Mouse (Mus musculus) heart, embryonic 16.5 days (tissue): Measurements from ENCODE around the gene Igf1r. TPM values are rescaled to one million over a fixed set of nuclear protein-coding genes. Genes with fewer than 3 reads are reported as not detected.

Source experiments
- ATAC-seq: fragments of 200-750 bp; cut with Nextera tagmentation; replicated peaks from 2 replicates; pipeline ENCODE4 v1.8.0; 2017; ENCODE audit warnings: moderate number of reproducible peaks; ENCODE audit not compliant: insufficient read depth, low FRiP score; ENCODE audit errors: extremely low read depth
- H3K27ac ChIP-seq: fragments of 300-500 bp; sonication (generic); 2 replicates; pipeline ENCODE4 v1.5.1; 2014; ENCODE audit warnings: mild to moderate bottlenecking, low read length, control low read depth, moderate library complexity
- H3K27me3 ChIP-seq: fragments of 300-500 bp; sonication (generic); 2 replicates; pipeline ENCODE4 v1.6.1; 2014; ENCODE audit warnings: low read length, mixed read lengths; ENCODE audit not compliant: control insufficient read depth, insufficient read depth
- H3K36me3 ChIP-seq: fragments of 300-500 bp; sonication (generic); 2 replicates; pipeline ENCODE4 v1.6.1; 2014; ENCODE audit not compliant: control insufficient read depth, insufficient read depth
- H3K4me1 ChIP-seq: fragments of 300-500 bp; sonication (generic); 2 replicates; pipeline ENCODE4 v1.6.1; 2014; ENCODE audit warnings: low read length, mixed read lengths; ENCODE audit not compliant: control insufficient read depth, insufficient read depth
- H3K4me2 ChIP-seq: fragments of 300-500 bp; sonication (generic); 2 replicates; pipeline ENCODE4 v1.6.1; 2014; ENCODE audit warnings: low read depth, mild to moderate bottlenecking, control low read depth, low read length
- H3K4me3 ChIP-seq: fragments of 300-500 bp; sonication (generic); 2 replicates; pipeline ENCODE4 v1.5.1; 2014; ENCODE audit warnings: mild to moderate bottlenecking, control low read depth, low read length
- H3K9ac ChIP-seq: fragments of 300-500 bp; sonication (generic); 2 replicates; pipeline ENCODE4 v1.6.1; 2014; ENCODE audit warnings: low read length, control low read depth
- H3K9me3 ChIP-seq: fragments of 300-500 bp; sonication (generic); replicated peaks from 2 replicates; pipeline ENCODE4 v1.6.1; 2016; ENCODE audit warnings: low read length; ENCODE audit not compliant: control insufficient read depth
- WGBS: fragments of 180-500 bp; shearing (Covaris S2); extraction: QIAGEN DNeasy Blood & Tissue Kit; methylation state at CpG from one replicate; pipeline ENCODE4 v1.1.7; 2014; 5-methylcytosine and 5-hydroxymethylcytosine counted together
- polyA plus RNA-seq: library from polyadenylated mRNA; unstranded; fragments of >200 nt; fragmentation: Nextera tagmentation; extraction: Ambion mirVana; gene quantifications from 2 replicates; pipeline ENCODE4 v1.2.1, GENCODE M21; 2015

The Igf1r gene
- polyA plus RNA-seq, 1 experiment from 2014 or later, result 16.4 TPM

DNA sequence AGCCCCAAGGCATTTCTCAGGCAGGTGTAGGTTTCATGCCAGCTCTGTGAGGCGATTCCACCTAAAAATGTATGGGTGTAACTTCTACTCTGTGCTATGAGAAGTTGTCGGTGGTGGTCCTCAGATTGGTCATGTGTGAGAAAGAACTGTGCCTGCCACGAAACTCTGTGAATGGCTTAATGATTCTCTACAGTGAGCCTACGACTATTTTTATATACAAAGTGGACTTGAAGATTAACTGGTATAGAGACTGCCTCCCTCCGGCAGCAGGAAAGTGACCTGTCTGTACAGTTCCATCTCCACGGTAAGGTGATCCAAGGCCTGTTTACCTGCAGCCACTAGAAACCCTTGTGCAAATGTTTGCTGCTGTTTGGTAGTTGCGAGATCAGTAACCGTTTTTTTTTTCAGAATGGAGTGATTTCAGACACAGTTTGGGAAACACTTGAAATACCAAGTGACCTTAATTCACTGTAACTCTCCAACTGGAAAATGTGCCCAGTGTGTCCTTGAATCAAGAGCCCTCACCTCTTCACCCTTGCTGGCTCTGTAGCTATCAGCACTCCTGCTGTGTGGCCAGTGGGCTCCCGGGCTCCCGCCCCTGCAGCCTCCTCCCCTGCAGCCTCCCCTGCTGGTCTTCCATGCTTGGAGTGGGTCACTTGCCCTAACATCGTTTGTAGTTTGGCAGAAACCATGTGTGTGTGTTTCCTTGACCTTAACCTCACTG lies 127.7 kb downstream of the Igf1r start:
- 38% methylated on average over 11 of the region's 11 CpGs for WGBS
- Histone ChIP-seq H3K27me3 (no peaks in the 10 kb centered on the region), H3K4me2 (0 out of 2 replicates have a peak overlapping the region, but pooled peaks have one; percentile 21), H3K27ac (peak overlapping the region; percentile 82), H3K36me3 (no peaks in the 10 kb centered on the region), H3K9ac (peak overlapping the region; percentile 15; the same call in 1 of the 2 replicates), H3K9me3 (no peaks in the 10 kb centered on the region), H3K4me3 (no peak overlapping the region), H3K4me1 (peaks cover 55% of the 10 kb centered on the region)
- ATAC-seq, result peak; percentile 58; the same call in 1 of the 2 replicates

DNA sequence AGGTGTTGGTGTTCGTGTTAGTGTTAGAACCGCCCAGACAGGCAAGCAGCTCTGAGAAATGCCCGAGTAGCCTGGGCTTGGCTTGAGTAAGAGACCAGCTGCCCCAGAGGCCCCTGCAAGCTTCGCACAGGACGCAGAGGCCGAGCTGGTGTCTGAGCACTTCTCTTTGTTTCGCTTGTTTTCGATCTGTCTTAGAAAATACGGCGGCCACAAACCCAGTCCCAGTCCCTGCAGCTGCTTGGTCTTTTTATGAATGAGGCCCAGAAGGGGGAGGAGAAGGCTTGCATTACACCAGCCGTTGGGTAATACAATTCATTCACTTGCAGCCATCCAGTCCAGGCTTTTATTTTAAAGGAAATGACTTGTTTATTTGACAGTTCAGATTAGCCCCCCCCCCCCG lies 132.7 kb downstream of the Igf1r start:
- Histone ChIP-seq H3K9me3 (no peaks in the 10 kb centered on the region), H3K36me3 (no peaks in the 10 kb centered on the region), H3K4me3 (peak overlapping the region; percentile 19; the same call in 1 of the 2 replicates), H3K27me3 (no peaks in the 10 kb centered on the region), H3K27ac (peak overlapping the region; percentile 77), H3K4me2 (peak overlapping the region; percentile 58), H3K9ac (peak overlapping the region; percentile 67), H3K4me1 (peaks cover 46% of the 10 kb centered on the region)
- WGBS, result 5% methylated on average over 12 of the region's 12 CpGs
- ATAC-seq, result peak; percentile 74

DNA sequence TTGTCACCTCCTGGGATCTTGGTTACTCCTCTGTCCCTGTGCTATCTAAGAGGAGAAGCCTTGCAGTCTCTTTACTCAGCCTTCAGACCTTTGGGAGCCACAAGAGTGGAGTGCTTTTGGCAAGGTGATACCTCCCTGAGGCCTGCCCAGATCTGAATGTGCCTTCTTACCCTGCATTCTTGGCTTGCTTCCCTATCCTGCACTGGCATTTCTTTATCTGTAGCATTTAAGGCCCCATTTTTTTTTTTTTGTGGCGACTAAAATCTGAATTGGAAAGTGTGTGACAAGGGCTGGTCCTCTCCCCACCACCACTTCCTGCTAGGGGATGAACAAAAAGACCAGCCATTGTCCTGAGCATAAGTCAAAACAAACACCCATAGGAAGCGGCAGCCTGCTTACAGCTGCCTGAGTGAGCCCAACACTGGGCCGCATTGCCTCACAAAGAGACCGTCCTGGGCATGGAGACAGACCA lies 133.3 kb downstream of the Igf1r start:
- no peaks in the 10 kb centered on the region for H3K9me3 ChIP-seq
- no peaks in the 10 kb centered on the region for H3K36me3 ChIP-seq
- peak overlapping the region; percentile 27; the same call in 1 of the 2 replicates for H3K9ac ChIP-seq
- WGBS, result 44% methylated on average over 4 of the region's 4 CpGs
- H3K27ac ChIP-seq, result peak overlapping the region; percentile 77
- ATAC-seq, result peak; percentile 56
- no peaks in the 10 kb centered on the region for H3K27me3 ChIP-seq
- peak overlapping the region; percentile 58 for H3K4me2 ChIP-seq
- H3K4me3 ChIP-seq, result no peak overlapping the region
- peaks cover 41% of the 10 kb centered on the region for H3K4me1 ChIP-seq

DNA sequence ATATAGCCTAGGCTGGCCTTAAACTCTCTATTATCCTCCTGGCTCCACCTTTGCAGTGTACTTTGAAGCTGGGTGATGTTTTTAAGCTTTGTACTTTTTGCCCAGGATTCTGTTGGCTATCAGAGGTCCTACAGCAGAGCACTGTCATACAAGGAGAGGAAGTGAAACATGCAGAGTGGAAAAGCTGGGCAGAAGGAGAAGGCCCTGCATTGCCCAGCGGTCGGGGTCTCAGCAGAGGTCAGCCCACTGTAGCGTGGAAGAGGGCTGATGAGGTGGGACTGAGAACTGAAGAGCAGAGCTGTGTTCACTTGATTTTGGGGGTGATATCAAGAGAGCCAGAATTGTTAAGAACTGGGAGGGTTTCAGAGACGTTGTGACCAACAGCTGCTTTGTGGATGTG lies 134.9 kb downstream of the Igf1r start:
- Histone ChIP-seq H3K9ac (no peak overlapping the region), H3K4me1 (peaks cover 38% of the 10 kb centered on the region), H3K27me3 (no peaks in the 10 kb centered on the region), H3K4me2 (no peak overlapping the region), H3K9me3 (no peaks in the 10 kb centered on the region), H3K27ac (no peak overlapping the region), H3K4me3 (no peak overlapping the region), H3K36me3 (no peaks in the 10 kb centered on the region)
- no peak for ATAC-seq
- WGBS, result 65% methylated on average over 4 of the region's 4 CpGs

GRCm38 (mm10) chr7:68088825-68089224 lies 136.2 kb downstream of the Igf1r start:
- H3K9ac ChIP-seq, result no peak overlapping the region
- no peak overlapping the region for H3K27ac ChIP-seq
- H3K36me3 ChIP-seq, result no peaks in the 10 kb centered on the region
- ATAC-seq, result no peak
- no peak overlapping the region for H3K4me2 ChIP-seq
- peaks cover 29% of the 10 kb centered on the region for H3K4me1 ChIP-seq
- H3K4me3 ChIP-seq, result no peak overlapping the region
- no peaks in the 10 kb centered on the region for H3K9me3 ChIP-seq
- 77% methylated on average over 6 of the region's 6 CpGs for WGBS
- no peaks in the 10 kb centered on the region for H3K27me3 ChIP-seq

DNA sequence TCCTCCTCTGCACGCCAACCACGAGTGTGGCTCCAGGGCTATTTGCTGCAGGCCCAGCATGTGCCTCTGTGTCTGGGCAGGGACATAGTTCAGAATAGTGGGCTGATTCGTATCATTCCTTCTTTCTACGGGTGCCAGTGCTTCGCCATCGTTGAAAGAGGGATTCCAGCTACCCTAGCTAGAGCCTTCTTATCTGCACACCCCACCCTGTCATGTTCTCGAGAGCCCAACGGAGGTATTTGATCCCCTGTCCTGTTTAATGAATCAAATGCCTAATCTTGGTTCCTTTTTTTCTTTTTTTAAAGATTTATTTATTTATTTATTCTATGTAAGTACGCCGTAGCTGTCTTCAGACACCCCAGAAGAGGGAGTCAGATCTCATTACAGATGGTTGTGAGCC lies 137.1 kb downstream of the Igf1r start:
- H3K27me3 ChIP-seq, result no peaks in the 10 kb centered on the region
- no peak overlapping the region for H3K4me3 ChIP-seq
- ATAC-seq, result no peak
- no peak overlapping the region for H3K9ac ChIP-seq
- H3K36me3 ChIP-seq, result no peaks in the 10 kb centered on the region
- no peak overlapping the region for H3K4me2 ChIP-seq
- H3K9me3 ChIP-seq, result no peaks in the 10 kb centered on the region
- H3K27ac ChIP-seq, result no peak overlapping the region
- WGBS, result 62% methylated on average over 10 of the region's 10 CpGs
- H3K4me1 ChIP-seq, result peaks cover 24% of the 10 kb centered on the region

DNA sequence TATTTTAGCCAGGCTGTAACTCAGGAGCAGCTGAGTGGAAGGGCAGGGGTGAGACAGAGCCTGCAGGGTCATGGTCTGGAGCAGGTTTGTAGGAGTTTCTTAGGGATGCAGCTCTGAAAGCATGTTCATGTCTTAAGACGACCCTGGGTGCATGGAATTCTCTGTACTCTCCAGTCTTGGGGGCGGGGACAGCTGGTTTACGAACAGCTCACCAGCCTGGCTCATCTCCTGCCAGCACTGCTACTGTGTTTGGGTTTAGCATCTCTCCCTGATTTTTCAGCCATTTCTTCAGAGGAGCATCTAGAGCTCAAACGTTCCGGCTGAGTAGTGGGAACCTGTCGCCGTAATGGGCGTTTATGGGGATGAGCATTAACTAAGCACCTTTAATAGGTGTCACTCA lies 137.9 kb downstream of the Igf1r start:
- H3K4me1 ChIP-seq, result peaks cover 17% of the 10 kb centered on the region
- no peak overlapping the region for H3K4me2 ChIP-seq
- H3K9ac ChIP-seq, result no peak overlapping the region
- H3K9me3 ChIP-seq, result no peaks in the 10 kb centered on the region
- WGBS, result 84% methylated on average over 8 of the region's 8 CpGs
- no peaks in the 10 kb centered on the region for H3K36me3 ChIP-seq
- H3K27me3 ChIP-seq, result no peaks in the 10 kb centered on the region
- H3K27ac ChIP-seq, result no peak overlapping the region
- H3K4me3 ChIP-seq, result no peak overlapping the region
- no peak for ATAC-seq

DNA sequence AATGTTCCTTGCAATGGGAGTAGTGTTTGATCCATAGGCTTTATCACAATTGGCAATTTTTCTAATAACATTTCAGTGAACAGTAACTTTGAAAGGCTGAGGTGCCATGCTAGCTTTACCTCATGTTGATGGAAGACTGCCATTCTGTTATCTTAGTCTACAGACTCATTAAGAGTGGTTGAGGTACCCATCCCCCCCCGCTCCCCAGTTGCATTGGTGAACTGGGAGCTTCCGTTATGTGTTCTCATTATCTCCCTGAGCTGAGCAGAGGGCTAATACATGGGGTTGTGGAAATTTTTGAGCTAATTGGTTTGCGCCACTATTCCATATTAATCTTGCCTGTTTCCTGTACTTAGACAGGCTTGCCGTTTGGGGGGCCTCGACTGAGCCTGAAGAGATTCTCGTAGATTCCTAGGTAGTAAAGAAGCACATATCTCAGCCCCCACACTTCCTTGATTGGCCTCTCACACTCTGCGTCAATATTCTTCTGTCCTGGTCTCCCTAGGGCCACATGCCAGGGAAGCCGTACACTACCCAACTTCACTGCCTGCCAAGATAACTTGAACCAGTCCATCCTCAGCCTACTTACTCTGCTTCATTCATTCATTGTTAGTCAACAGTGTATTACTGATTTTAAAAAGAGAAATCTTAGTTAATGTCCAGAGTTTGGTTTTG lies 139.8 kb downstream of the Igf1r start:
- no peak for ATAC-seq
- 60% methylated on average over 8 of the region's 8 CpGs for WGBS

GRCm38 (mm10) chr7:68093817-68094216 lies 141.2 kb downstream of the Igf1r start:
- Histone ChIP-seq H3K9me3 (no peaks in the 10 kb centered on the region), H3K4me2 (no peak overlapping the region), H3K27ac (no peak overlapping the region), H3K36me3 (no peaks in the 10 kb centered on the region), H3K4me3 (no peak overlapping the region), H3K4me1 (peaks cover 14% of the 10 kb centered on the region), H3K27me3 (no peaks in the 10 kb centered on the region), H3K9ac (no peak overlapping the region)
- WGBS, result 76% methylated on average over 9 of the region's 9 CpGs
- ATAC-seq, result no peak

More for the DNA sequence above, 139.8 kb downstream of the Igf1r start:
- Histone ChIP-seq H3K27me3 (no peaks in the 10 kb centered on the region), H3K4me2 (no peak overlapping the region), H3K4me3 (no peak overlapping the region), H3K36me3 (no peaks in the 10 kb centered on the region), H3K9ac (no peak overlapping the region), H3K4me1 (peaks cover 13% of the 10 kb centered on the region), H3K9me3 (no peaks in the 10 kb centered on the region), H3K27ac (no peak overlapping the region)
